Mouse (Mus musculus): ENCODE data around the gene Spata45. TPM values are rescaled to one million over a fixed set of nuclear protein-coding genes. Genes with fewer than 3 reads are reported as not detected.
"Not testable (repeated sequence)": the region's sequence is repeated elsewhere in the genome, so short reads cannot be mapped to it uniquely, and the experiment has no call there.

Gene Spata45
- polyA plus RNA-seq, 1 experiment from 2014 or later = not detected

DNA sequence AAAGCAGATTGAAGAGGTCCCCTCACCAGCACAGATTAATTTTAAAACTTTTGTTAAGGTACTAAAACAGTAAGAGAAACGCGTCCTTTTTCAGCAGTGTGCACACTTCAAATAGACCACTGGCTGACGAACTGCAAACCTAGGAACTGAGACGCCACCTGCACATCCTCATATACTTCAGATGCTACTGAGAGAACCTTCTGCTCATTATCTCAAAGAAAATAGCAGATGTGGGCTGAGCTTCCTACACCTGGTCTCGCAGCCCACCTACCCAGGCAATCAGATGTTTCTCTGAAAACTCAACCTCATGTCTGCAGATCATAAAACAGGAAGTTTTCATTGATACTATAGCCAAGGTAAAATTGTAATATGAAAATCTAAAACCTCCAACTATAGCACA is 16.6 kb upstream of the Spata45 start:
- H3K27me3 ChIP-seq (replicated peaks; ENCODE audit: control insufficient read depth, insufficient read depth, low read length) = no peaks in the 10 kb centered on the region
- no peak overlapping the region for H3K4me3 ChIP-seq (ENCODE audit: low read length)
- ATAC-seq = no peak
- no peak overlapping the region for H3K27ac ChIP-seq (ENCODE audit: low read length)
- whole genome bisulfite sequencing = 85% methylated on average over 5 of the region's 5 CpGs
- no peak overlapping the region for H3K9ac ChIP-seq (ENCODE audit: low read depth, low read length)
- no peaks in the 10 kb centered on the region; the same call in 1 of the 2 replicates for H3K4me1 ChIP-seq (ENCODE audit: control insufficient read depth, insufficient read depth, low read length)
- H3K9me3 ChIP-seq (ENCODE audit: control insufficient read depth, low read length) = no peaks in the 10 kb centered on the region
- H3K4me2 ChIP-seq (ENCODE audit: low read depth, low read length) = no peak overlapping the region
- H3K36me3 ChIP-seq (ENCODE audit: control insufficient read depth, insufficient read depth, low read length) = no peaks in the 10 kb centered on the region

DNA sequence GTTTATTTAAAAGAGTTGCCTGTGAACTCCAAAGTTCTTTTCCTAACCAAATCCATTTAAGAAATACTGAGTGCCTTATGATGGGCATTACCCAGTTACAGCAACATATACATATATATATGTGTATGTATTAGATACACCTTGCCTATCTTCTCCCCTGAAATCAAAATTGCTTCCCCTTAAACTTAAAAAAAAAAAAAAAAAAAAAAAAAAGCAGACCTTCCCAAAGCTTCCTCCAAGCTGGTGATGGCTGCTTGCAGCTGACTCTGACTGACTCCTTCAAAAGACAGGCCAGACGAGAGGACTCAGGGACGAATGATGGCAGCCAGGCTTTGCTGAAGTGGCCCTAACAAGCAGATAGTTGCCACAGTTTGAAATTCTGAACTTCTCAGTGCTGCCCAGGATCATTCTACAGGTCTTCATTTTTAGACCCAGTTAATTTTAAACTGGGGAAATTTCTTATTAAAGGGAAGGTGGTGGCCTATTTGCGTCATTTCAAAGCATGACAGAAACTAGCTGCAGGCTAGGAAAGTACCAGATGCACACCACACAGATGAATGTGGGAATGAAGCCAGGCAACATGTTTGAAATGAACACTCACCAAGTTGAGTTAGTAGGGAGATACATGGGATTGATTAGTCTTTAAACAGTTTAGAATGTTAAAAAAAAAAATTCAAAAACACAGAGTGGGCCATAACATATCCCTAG is 16.1 kb upstream of the Spata45 start:
- H3K27me3 ChIP-seq (replicated peaks; ENCODE audit: control insufficient read depth, insufficient read depth, low read length) = no peaks in the 10 kb centered on the region
- ATAC-seq = no peak
- no peak overlapping the region for H3K27ac ChIP-seq (ENCODE audit: low read length)
- no peak overlapping the region for H3K4me3 ChIP-seq (ENCODE audit: low read length)
- WGBS = 90% methylated on average over 3 of the region's 3 CpGs
- peaks cover 5% of the 10 kb centered on the region; the same call in 1 of the 2 replicates for H3K4me1 ChIP-seq (ENCODE audit: control insufficient read depth, insufficient read depth, low read length)
- no peaks in the 10 kb centered on the region for H3K36me3 ChIP-seq (ENCODE audit: control insufficient read depth, insufficient read depth, low read length)
- no peaks in the 10 kb centered on the region for H3K9me3 ChIP-seq (ENCODE audit: control insufficient read depth, low read length)
- H3K9ac ChIP-seq (ENCODE audit: low read depth, low read length) = no peak overlapping the region
- H3K4me2 ChIP-seq (ENCODE audit: low read depth, low read length) = no peak overlapping the region

DNA sequence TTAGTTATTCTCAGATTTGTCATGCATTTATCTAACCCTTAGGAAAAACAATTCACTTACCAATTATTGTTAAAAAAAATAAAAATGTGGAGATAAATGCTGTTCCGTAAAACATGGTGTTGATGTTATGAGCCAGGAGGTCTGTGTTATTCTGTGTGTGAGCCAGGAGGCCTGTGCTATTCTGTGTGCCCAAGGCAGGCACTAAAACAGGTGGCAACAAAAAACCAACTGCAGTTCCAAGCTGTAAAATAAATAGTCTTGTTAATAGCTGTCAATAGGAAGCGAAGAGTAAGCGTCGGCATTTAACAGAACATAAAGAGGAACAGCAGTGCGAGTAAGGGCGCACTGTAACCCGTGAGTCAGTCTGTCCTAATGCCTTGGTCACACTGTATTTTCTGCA is 15.4 kb upstream of the Spata45 start:
- no peak overlapping the region for H3K9ac ChIP-seq (ENCODE audit: low read depth, low read length)
- peaks cover 5% of the 10 kb centered on the region; the same call in 1 of the 2 replicates for H3K4me1 ChIP-seq (ENCODE audit: control insufficient read depth, insufficient read depth, low read length)
- no peak overlapping the region for H3K4me2 ChIP-seq (ENCODE audit: low read depth, low read length)
- H3K27ac ChIP-seq (ENCODE audit: low read length) = no peak overlapping the region
- no peaks in the 10 kb centered on the region for H3K9me3 ChIP-seq (ENCODE audit: control insufficient read depth, low read length)
- H3K27me3 ChIP-seq (replicated peaks; ENCODE audit: control insufficient read depth, insufficient read depth, low read length) = no peaks in the 10 kb centered on the region
- ATAC-seq = no peak
- WGBS = 90% methylated on average over 7 of the region's 7 CpGs
- H3K36me3 ChIP-seq (ENCODE audit: control insufficient read depth, insufficient read depth, low read length) = no peaks in the 10 kb centered on the region
- no peak overlapping the region for H3K4me3 ChIP-seq (ENCODE audit: low read length)

DNA sequence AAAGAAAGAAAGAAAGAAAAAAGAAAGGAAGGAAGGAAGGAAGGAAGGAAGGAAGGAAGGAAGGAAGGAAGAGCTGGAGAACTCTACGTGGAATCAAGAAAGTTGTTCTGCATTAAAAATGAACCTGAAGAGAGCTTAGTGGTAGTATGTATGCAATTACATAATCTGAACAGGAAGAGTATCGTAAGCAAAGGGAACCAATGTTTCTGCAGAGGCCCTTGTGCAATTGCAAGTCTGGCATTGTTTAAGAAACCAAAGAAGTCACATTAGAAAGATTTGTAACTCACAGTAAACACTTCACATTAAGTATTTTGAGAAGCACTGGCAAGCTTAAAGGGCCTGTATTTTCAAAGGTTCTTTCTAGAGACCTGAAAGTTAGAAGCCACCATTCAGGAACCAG is 13.3 kb upstream of the Spata45 start:
- no peak overlapping the region for H3K27ac ChIP-seq (ENCODE audit: low read length)
- H3K4me1 ChIP-seq (ENCODE audit: control insufficient read depth, insufficient read depth, low read length) = peaks cover 13% of the 10 kb centered on the region
- no peak overlapping the region for H3K4me3 ChIP-seq (ENCODE audit: low read length)
- no peaks in the 10 kb centered on the region for H3K36me3 ChIP-seq (ENCODE audit: control insufficient read depth, insufficient read depth, low read length)
- no peaks in the 10 kb centered on the region for H3K9me3 ChIP-seq (ENCODE audit: control insufficient read depth, low read length)
- no peak for ATAC-seq
- H3K9ac ChIP-seq (ENCODE audit: low read depth, low read length) = no peak overlapping the region
- 71% methylated on average over 2 of the region's 2 CpGs for WGBS
- H3K27me3 ChIP-seq (replicated peaks; ENCODE audit: control insufficient read depth, insufficient read depth, low read length) = no peaks in the 10 kb centered on the region
- no peak overlapping the region for H3K4me2 ChIP-seq (ENCODE audit: low read depth, low read length)

DNA sequence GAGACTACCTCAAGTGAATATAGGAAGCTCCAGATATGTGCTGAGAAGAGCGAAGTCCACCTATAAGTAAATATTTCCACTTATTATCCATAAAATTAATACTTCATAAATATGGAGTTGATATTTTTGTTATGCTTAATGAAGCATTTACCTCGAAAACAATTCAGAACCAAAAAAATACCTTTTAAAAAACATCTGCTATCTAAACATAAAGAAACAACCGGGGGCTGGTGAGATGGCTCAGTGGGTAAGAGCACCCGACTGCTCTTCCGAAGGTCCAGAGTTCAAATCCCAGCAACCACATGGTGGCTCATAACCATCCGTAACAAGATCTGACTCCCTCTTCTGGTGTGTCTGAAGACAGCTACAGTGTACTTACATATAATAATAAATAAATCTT is 12.6 kb upstream of the Spata45 start:
- WGBS = 87% methylated on average over 5 of the region's 6 CpGs
- not testable (repeated sequence) for H3K9me3 ChIP-seq (ENCODE audit: control insufficient read depth, low read length); H3K4me3 ChIP-seq (ENCODE audit: low read length); ATAC-seq; H3K27me3 ChIP-seq (replicated peaks; ENCODE audit: control insufficient read depth, insufficient read depth, low read length); H3K27ac ChIP-seq (ENCODE audit: low read length); H3K4me2 ChIP-seq (ENCODE audit: low read depth, low read length); H3K9ac ChIP-seq (ENCODE audit: low read depth, low read length); H3K36me3 ChIP-seq (ENCODE audit: control insufficient read depth, insufficient read depth, low read length)
- H3K4me1 ChIP-seq (ENCODE audit: control insufficient read depth, insufficient read depth, low read length) = peaks cover 13% of the 10 kb centered on the region

DNA sequence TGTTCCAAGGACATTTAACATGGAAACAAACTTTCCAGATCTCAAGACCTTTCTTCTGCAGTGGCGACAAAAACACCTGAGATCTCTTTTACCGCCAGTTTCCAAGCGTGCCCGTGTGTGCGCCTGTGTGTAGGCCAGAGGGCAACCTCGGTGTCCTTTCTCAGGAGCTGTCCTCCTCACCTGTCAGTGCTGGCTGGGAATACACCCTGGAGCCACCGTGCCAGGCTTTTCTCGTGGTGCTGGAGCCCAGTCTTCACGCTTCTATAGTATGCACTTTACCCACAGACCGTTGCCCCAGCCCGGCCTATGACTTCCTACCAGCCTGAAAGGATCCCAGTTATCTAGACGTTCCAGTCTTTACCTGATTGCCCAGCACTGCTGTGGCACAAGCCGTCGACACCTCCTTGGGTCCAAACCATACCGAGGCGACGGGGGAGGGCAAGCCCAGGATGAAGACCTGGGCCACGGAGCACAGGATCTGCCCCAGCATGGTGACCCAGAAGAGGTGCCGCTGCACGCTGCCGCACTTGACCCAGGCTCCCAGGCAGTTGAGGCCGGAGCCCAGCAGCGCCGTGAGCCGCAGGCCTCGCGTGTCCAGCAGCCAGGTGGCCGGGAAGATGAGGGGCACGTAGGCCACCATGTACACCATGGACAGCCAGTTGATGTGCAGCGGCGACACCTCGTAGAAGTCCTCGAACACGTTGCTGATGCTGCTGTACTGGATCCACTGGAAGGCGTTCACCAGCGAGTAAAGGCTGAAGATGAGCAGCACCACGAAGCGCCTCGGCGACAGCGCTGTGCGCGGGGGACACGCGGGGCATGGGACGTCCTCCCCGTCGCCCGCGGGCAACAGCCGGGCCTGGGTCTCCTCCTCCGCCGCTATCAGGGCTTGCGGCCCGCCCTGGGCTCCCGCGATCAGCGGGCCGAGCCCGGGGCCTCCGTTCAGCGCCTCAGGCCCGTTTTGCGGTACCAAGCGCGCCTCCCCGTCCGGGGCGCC is 11.1 kb upstream of the Spata45 start:
- 3% methylated on average over 69 of the region's 69 CpGs for WGBS
- peak; percentile 33 for ATAC-seq
- peak overlapping the region; percentile 82 for H3K4me3 ChIP-seq (ENCODE audit: low read length)
- peak overlapping the region; percentile 90 for H3K4me2 ChIP-seq (ENCODE audit: low read depth, low read length)
- H3K27ac ChIP-seq (ENCODE audit: low read length) = peak overlapping the region; percentile 74
- H3K36me3 ChIP-seq (ENCODE audit: control insufficient read depth, insufficient read depth, low read length) = no peaks in the 10 kb centered on the region
- no peaks in the 10 kb centered on the region for H3K27me3 ChIP-seq (replicated peaks; ENCODE audit: control insufficient read depth, insufficient read depth, low read length)
- no peaks in the 10 kb centered on the region for H3K9me3 ChIP-seq (ENCODE audit: control insufficient read depth, low read length)
- peaks cover 13% of the 10 kb centered on the region for H3K4me1 ChIP-seq (ENCODE audit: control insufficient read depth, insufficient read depth, low read length)
- peak overlapping the region; percentile 93 for H3K9ac ChIP-seq (ENCODE audit: low read depth, low read length)

DNA sequence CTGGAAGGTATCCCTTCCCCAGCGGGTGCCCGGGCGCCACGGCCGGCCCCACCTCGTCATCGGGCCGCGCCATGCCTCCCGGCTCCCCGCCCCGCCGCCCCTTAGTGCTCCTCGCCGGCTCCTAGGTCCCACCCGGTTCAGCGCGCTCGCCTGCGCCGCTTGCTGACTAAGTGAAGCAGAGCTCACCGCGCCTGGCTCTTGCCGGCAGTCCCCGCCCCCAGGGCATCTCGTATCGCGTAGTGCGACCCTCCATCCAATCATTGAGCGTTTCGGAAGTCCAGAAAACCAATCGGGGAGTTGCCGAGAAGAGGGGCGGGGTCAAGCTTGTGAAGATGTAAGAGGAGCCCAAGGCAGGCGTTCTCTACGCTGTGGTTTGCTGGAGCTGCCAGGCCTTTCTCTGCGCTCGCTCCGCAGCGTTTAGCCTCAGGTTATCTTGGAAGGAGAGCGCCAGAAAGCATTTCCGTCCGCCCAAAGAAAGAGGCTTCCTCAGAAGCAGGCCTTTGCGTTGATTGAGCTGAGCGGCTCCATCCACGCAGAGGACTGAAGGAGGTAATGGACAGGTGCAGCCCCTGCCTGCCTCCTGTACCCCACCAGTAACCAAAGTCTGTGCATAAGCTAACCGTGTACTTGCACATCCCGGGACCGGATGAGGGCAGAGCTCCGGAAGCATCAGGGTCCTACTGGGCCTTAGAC is 10.3 kb upstream of the Spata45 start, which contains the start of gene Flvcr1:
TSS of gene Flvcr1 (minus strand) at position 138 of the 693 bp plus-strand sequence.
- under 1% methylated on average over 49 of the region's 50 CpGs for WGBS
- Histone ChIP-seq H3K4me1 (ENCODE audit: control insufficient read depth, insufficient read depth, low read length) (peaks cover 13% of the 10 kb centered on the region), H3K27me3 (replicated peaks; ENCODE audit: control insufficient read depth, insufficient read depth, low read length) (no peaks in the 10 kb centered on the region), H3K4me2 (ENCODE audit: low read depth, low read length) (peak within 1 kb of the TSS; percentile 91), H3K4me3 (ENCODE audit: low read length) (peak within 1 kb of the TSS; percentile 82), H3K9ac (ENCODE audit: low read depth, low read length) (peak within 1 kb of the TSS; percentile 93), H3K27ac (ENCODE audit: low read length) (peak within 1 kb of the TSS; percentile 96), H3K36me3 (ENCODE audit: control insufficient read depth, insufficient read depth, low read length) (no peaks in the 10 kb centered on the region), H3K9me3 (ENCODE audit: control insufficient read depth, low read length) (no peaks in the 10 kb centered on the region)
- ATAC-seq = peak; percentile 98

DNA sequence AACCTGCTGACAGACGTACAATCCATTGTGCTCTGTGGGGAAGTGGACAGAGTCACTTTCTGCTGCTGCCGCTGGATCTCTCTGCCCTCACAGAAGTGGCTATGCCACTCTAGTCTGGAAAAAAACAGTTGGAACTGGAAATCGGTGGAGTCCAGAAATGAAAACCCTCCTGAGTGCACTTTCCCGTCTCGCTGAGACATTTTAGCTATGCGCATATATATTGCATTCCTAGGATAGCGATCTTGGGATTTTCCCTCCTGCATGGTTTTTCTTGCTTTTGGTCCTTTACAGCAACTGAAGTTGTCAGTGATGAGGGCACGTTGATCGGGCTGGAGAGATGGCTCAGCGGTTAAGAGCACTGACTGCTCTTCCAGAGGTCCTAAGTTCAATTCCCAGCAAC is 6.3 kb upstream of the Spata45 start:
- Histone ChIP-seq H3K9ac (ENCODE audit: low read depth, low read length) (no peak overlapping the region), H3K27me3 (replicated peaks; ENCODE audit: control insufficient read depth, insufficient read depth, low read length) (no peaks in the 10 kb centered on the region), H3K9me3 (ENCODE audit: control insufficient read depth, low read length) (no peaks in the 10 kb centered on the region), H3K36me3 (ENCODE audit: control insufficient read depth, insufficient read depth, low read length) (no peaks in the 10 kb centered on the region), H3K4me1 (ENCODE audit: control insufficient read depth, insufficient read depth, low read length) (peaks cover 10% of the 10 kb centered on the region), H3K27ac (ENCODE audit: low read length) (peak overlapping the region; percentile 58), H3K4me2 (ENCODE audit: low read depth, low read length) (no peak overlapping the region), H3K4me3 (ENCODE audit: low read length) (no peak overlapping the region)
- WGBS = 68% methylated on average over 10 of the region's 10 CpGs
- ATAC-seq = no peak

DNA sequence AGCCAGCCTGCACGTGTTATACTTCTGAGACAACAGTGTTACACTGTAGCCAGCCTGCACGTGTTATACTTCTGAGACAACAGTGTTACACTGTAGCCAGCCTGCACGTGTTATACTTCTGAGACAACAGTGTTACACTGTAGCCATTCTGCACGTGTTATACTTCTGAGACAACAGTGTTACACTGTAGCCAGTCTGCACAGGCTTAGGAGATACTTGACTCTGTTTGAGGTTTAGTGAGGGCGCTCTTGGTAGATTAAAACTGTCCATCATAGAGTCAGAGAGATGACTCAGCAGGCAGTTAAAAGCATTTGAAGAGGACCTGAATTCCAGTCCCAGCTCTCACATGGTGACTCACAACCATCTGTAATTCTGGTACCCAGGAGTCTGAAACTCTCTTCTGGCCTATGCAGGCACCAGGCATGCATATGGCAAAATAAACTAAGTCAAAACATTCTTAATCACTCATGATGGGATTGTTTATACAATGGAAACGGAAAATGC is 5.5 kb upstream of the Spata45 start:
- H3K9ac ChIP-seq (ENCODE audit: low read depth, low read length); H3K4me3 ChIP-seq (ENCODE audit: low read length); H3K4me2 ChIP-seq (ENCODE audit: low read depth, low read length); H3K9me3 ChIP-seq (ENCODE audit: control insufficient read depth, low read length); H3K27me3 ChIP-seq (replicated peaks; ENCODE audit: control insufficient read depth, insufficient read depth, low read length); H3K27ac ChIP-seq (ENCODE audit: low read length); H3K36me3 ChIP-seq (ENCODE audit: control insufficient read depth, insufficient read depth, low read length); H3K4me1 ChIP-seq (ENCODE audit: control insufficient read depth, insufficient read depth, low read length); ATAC-seq: not testable (repeated sequence)
- WGBS = 68% methylated on average over 6 of the region's 6 CpGs

Measured in intestine, embryonic 16.5 days (tissue).